Mouse (Mus musculus) bone marrow macrophage, adult 2 months (primary cell): Measurements from ENCODE around the gene Radil. TPM values are rescaled to one million over a fixed set of nuclear protein-coding genes. Genes with fewer than 3 reads are reported as not detected.
A peak's percentile ranks its signal among the peaks of the same experiment; 100 is the strongest.

Experiments
- H3K27ac ChIP-seq: 2 replicates; pipeline ENCODE4 v1.5.1; 2012; ENCODE audit warnings: low read depth, low read length; ENCODE audit not compliant: insufficient read depth
- H3K4me1 ChIP-seq: 2 replicates; pipeline ENCODE4 v1.6.1; 2012; ENCODE audit warnings: low read length; ENCODE audit not compliant: control insufficient read depth, insufficient read depth
- H3K4me3 ChIP-seq: 2 replicates; pipeline ENCODE4 v1.5.1; 2012; ENCODE audit warnings: mild to moderate bottlenecking, low read length, moderate library complexity; ENCODE audit not compliant: insufficient read depth
- CTCF ChIP-seq: IDR thresholded peaks from 2 replicates; pipeline ENCODE4 v1.5.1; 2012; ENCODE audit warnings: low read depth, mild to moderate bottlenecking, low read length, moderate library complexity
- POLR2A ChIP-seq: IDR thresholded peaks from 2 replicates; pipeline ENCODE4 v1.6.1; 2012; ENCODE audit warnings: mild to moderate bottlenecking, low read depth, low read length, borderline replicate concordance
- polyA plus RNA-seq: library from polyadenylated mRNA; stranded (reverse); fragments of >200 nt; gene quantifications from 2 replicates; pipeline ENCODE4 v1.2.4, GENCODE M21; 2012; ENCODE audit not compliant: missing spikeins, insufficient read depth, insufficient read length

Radil gene
- polyA plus RNA-seq, 1 experiment = not detected

DNA sequence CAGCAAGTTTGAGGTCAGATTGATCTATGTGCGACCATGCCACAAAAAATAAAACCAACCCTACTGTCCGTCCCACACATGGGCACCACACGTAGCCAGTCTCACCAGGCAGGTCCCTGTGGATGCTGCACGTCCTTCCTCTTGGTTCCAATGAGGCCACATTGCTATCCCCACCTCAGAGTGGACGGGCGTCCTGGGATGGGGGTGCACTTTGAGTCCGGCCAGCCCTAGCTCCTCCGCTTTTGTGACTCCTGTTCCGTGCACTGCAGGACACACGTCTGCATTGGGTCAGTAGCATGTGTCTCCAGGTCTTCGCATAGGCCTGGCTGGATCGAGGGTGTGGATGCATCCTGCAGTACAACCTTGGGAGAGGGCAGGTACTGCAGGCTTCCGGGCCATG, 82.5 kb downstream of the Radil start:
- no peak for TF ChIP-seq CTCF
- no peak for TF ChIP-seq POLR2A
- H3K4me1 ChIP-seq = peaks cover 9% of the 10 kb centered on the region
- no peak overlapping the region for H3K4me3 ChIP-seq
- H3K27ac ChIP-seq = no peak overlapping the region

GRCm38 (mm10) chr5:142463461-142464454, 87.1 kb downstream of the Radil start, which contains the start of gene Ap5z1:
TSS of gene Ap5z1 (plus strand) at chr5:142463944.
- H3K27ac ChIP-seq = peak within 1 kb of the TSS; percentile 81
- no peak for TF ChIP-seq POLR2A
- peak within 1 kb of the TSS; percentile 96 for H3K4me3 ChIP-seq
- peaks cover 35% of the 10 kb centered on the region for H3K4me1 ChIP-seq

GRCm38 (mm10) chr5:142463011-142463410, 87.9 kb downstream of the Radil start:
- TF ChIP-seq POLR2A (no peak), CTCF (no peak)
- peaks cover 42% of the 10 kb centered on the region for H3K4me1 ChIP-seq
- H3K4me3 ChIP-seq = no peak overlapping the region
- peak overlapping the region; percentile 79 for H3K27ac ChIP-seq

DNA sequence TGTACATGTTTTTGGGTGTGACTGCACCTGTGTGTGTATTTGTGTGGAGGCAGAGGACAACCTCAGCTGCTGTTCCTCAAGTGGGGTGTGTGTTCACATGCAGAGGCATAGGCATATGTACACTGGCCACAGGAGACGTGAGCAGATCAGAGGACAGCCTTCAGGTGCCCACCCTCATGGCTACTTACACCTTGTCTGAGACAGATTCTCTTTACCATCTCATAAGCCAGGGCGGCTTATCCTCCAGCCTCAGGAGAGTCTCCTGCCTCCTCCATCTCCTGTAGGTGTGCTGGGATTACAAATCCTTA, 88.3 kb downstream of the Radil start:
- no peak for TF ChIP-seq CTCF
- TF ChIP-seq POLR2A = no peak
- no peak overlapping the region for H3K27ac ChIP-seq
- H3K4me1 ChIP-seq = peaks cover 46% of the 10 kb centered on the region
- no peak overlapping the region for H3K4me3 ChIP-seq

DNA sequence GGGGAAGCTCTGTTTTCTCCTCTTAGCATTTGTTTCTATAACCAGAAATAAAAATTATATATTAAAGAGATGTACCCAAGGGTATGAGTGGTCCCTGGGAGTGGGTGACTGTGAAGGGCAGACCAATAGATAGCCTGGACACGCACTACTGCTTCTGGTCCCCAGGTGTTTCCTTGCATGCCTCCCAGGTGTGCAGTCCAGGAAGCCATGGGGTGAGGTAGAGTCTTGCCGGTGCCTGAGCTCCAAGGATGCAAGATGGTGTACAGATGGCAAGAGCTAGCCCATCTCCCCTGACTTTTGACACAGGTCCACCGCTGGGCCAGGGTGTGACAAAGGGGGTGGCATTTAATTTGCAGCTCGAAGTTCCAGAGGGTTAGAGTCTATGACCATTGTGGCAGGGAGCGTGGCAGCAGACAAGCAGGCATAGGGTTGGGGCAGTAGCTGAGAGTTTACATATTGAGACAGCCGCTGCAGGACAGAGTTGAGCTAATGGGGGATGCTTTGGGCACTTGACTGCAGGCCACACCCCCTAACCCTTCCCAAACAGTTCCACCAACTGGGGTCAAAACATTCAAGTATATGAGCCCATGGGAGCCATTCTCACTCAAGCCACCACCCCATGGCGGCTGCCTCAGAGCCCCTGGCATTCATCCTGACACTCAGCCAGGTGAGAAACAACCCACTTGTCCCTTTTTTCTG, 88.8 kb downstream of the Radil start:
- Histone ChIP-seq H3K27ac (no peak overlapping the region), H3K4me1 (peaks cover 50% of the 10 kb centered on the region)
- TF ChIP-seq CTCF = no peak
- no peak for TF ChIP-seq POLR2A

DNA sequence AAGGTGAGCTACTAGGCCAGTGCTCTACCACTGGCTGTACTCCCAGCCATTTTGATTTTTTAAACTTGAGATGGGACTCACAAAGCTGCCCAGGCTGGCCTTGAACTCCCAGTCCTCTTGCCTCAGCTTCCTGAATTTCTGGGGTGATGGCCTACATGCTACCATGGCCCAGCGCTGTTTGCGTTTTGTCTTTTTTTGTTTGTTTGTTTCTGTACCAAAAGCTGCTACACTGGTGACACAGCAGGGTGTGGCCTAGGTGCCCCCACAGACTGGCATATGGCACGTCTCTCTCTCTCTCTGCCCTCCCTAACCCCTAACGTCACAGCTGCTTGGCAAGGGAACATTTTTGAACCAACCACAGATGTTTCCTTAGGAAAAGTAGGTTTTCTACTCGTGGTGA, 91.1 kb downstream of the Radil start:
- TF ChIP-seq POLR2A = no peak
- TF ChIP-seq CTCF = no peak
- no peak overlapping the region for H3K4me3 ChIP-seq
- H3K4me1 ChIP-seq = peaks cover 47% of the 10 kb centered on the region
- peak overlapping the region; percentile 93 for H3K27ac ChIP-seq

More for the DNA sequence above, 88.8 kb downstream of the Radil start:
- no peak overlapping the region for H3K4me3 ChIP-seq

- TF ChIP-seq CTCF = no peak
- no peak for TF ChIP-seq POLR2A
- Histone ChIP-seq H3K27ac (peak overlapping the region; percentile 93), H3K4me3 (no peak overlapping the region), H3K4me1 (peaks cover 47% of the 10 kb centered on the region)
Observed at GRCm38 (mm10) chr5:142458791-142459557, 91.9 kb downstream of the Radil start.

- Histone ChIP-seq H3K4me3 (no peak overlapping the region), H3K27ac (peak overlapping the region; percentile 52), H3K4me1 (peaks cover 37% of the 10 kb centered on the region)
- TF ChIP-seq POLR2A (no peak), CTCF (no peak)
Observed at GRCm38 (mm10) chr5:142457345-142457744, 93.6 kb downstream of the Radil start.

GRCm38 (mm10) chr5:142456318-142456717, 94.6 kb downstream of the Radil start:
- Histone ChIP-seq H3K4me3 (no peak overlapping the region), H3K4me1 (peaks cover 38% of the 10 kb centered on the region), H3K27ac (no peak overlapping the region)
- TF ChIP-seq CTCF (no peak), POLR2A (no peak)
